Mouse (Mus musculus): ENCODE data around the gene Echdc2. TPM values are rescaled to one million over a fixed set of nuclear protein-coding genes. Genes with fewer than 3 reads are reported as not detected.
A peak's percentile ranks its signal among the peaks of the same experiment; 100 is the strongest.

The Echdc2 gene
- 7.5 and 7.9 TPM in 2 replicates for polyA plus RNA-seq (2014; fragmentation: Nextera tagmentation; extraction: Ambion mirVana)

GRCm38 (mm10) chr4:108165152-108165895 lies at the start of gene Echdc2:
Gene Echdc2, plus strand, starts transcription at chr4:108165437.
- peak; percentile 56; the same call in 1 of the 2 replicates for ATAC-seq (ENCODE audit: low read depth)
- peak within 1 kb of the TSS; percentile 96 for H3K4me2 ChIP-seq (ENCODE audit: low read depth, low read length)
- no peaks in the 10 kb centered on the region for H3K4me1 ChIP-seq (ENCODE audit: control insufficient read depth, insufficient read depth, low read length)
- H3K9ac ChIP-seq (replicated peaks; ENCODE audit: low read depth, low read length): peak within 1 kb of the TSS; percentile 54
- WGBS: 1% methylated on average over 43 of the region's 43 CpGs
- peak within 1 kb of the TSS; percentile 49 for H3K4me3 ChIP-seq (ENCODE audit: low read depth, low read length)
- no peaks in the 10 kb centered on the region for H3K27me3 ChIP-seq (ENCODE audit: control insufficient read depth, insufficient read depth, low read length)
- no peaks in the 10 kb centered on the region for H3K36me3 ChIP-seq (ENCODE audit: control insufficient read depth, insufficient read depth, low read length)
- H3K9me3 ChIP-seq (ENCODE audit: control insufficient read depth, low read length): no peaks in the 10 kb centered on the region
- no peak within 1 kb of the TSS for H3K27ac ChIP-seq (ENCODE audit: low read depth, low read length)

DNA sequence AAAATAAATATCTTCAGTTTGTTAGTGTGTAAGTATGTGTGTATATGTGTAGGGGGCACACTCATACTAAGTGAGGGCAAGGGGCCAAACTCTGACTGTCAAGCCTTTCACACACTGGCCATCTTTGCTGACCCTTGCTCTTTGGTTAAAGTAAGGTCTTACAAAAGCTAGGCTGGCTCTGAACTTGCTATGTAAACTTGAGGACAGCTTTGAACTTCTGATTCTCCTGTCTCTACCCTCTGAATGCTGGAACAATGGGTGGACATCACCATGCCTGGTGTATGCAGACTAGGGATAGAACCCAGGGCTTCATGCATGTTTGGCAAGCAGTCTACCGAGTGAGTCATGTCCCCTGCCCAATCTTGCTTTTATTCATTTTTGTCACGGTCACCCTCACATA lies 48.8 kb upstream of the Echdc2 start:
- H3K27me3 ChIP-seq (ENCODE audit: control insufficient read depth, insufficient read depth, low read length): no peaks in the 10 kb centered on the region
- H3K4me2 ChIP-seq (ENCODE audit: low read depth, low read length): no peak overlapping the region
- H3K9ac ChIP-seq (replicated peaks; ENCODE audit: low read depth, low read length): no peak overlapping the region
- no peaks in the 10 kb centered on the region for H3K4me1 ChIP-seq (ENCODE audit: control insufficient read depth, insufficient read depth, low read length)
- H3K9me3 ChIP-seq (ENCODE audit: control insufficient read depth, low read length): no peaks in the 10 kb centered on the region
- no peak overlapping the region for H3K4me3 ChIP-seq (ENCODE audit: low read depth, low read length)
- no peak for ATAC-seq (ENCODE audit: low read depth)
- H3K27ac ChIP-seq (ENCODE audit: low read depth, low read length): no peak overlapping the region
- no peaks in the 10 kb centered on the region for H3K36me3 ChIP-seq (ENCODE audit: control insufficient read depth, insufficient read depth, low read length)
- WGBS: 88% methylated on average over 2 of the region's 2 CpGs

DNA sequence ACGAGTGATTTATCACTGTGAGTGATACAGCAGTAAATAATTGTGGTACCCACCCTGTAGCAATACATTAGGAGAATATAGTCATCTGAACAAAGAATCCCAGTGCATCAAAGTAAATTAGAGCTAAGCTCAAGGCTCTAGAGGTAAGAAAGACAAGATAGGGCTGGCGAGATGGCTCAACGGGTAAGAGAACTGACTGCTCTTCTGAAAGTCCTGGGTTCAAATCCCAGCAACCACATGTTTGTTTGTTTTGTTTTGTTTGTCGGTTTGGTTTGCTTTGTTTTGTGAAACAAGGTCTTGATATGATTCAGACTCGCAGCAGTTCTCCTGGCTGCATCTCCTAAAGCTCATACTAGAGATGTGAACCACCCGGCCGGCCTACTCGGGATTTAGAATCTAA lies 47.7 kb upstream of the Echdc2 start:
- Histone ChIP-seq H3K4me2 (ENCODE audit: low read depth, low read length) (no peak overlapping the region), H3K9ac (replicated peaks; ENCODE audit: low read depth, low read length) (no peak overlapping the region), H3K36me3 (ENCODE audit: control insufficient read depth, insufficient read depth, low read length) (no peaks in the 10 kb centered on the region), H3K9me3 (ENCODE audit: control insufficient read depth, low read length) (no peaks in the 10 kb centered on the region), H3K4me1 (ENCODE audit: control insufficient read depth, insufficient read depth, low read length) (no peaks in the 10 kb centered on the region), H3K27me3 (ENCODE audit: control insufficient read depth, insufficient read depth, low read length) (no peaks in the 10 kb centered on the region), H3K4me3 (ENCODE audit: low read depth, low read length) (no peak overlapping the region), H3K27ac (ENCODE audit: low read depth, low read length) (no peak overlapping the region)
- 92% methylated on average over 8 of the region's 8 CpGs for WGBS
- ATAC-seq (ENCODE audit: low read depth): no peak

DNA sequence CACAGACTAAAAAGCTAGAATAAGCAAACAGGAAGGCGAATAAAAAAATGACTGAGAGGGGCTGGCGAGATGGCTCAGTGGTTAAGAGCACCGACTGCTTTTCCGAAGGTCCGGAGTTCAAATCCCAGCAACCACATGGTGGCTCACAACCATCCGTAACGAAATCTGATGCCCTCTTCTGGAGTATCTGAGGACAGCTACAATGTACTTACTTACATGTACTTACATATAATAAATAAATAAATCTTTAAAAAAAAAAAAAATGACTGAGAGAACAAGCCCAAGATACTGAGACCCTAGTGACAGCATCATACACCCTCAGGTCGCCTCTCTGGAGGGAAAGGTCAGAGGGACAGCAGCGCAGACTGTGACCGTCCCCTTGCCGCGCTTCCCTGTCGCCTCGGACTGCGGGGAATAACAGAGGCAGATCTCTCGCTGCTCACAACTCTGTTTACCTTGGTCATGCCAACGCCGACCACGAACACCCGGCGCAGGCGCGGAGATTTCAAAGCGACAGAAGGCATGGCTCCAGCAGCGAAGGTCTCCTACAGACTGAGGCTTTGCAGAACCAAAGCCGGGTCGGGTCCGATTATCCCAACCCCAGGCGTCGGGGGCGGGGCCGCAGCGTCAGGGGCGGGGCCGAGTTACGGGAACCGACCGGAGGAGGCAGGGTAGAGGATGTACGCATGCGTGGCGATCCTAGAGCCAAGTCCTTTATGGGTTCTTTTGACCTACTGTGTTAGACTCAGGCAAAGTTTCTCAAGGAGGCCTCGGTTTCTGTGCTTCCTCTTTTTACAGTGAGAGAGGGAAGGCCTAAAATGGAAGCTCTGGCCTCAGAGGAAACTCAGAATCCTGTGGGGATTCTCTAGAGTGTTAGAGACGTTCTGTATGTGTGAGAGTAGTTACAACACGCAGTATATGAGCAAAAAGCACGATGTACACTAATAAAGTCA lies 47.0 kb upstream of the Echdc2 start:
- Histone ChIP-seq H3K27ac (ENCODE audit: low read depth, low read length) (peak overlapping the region; percentile 55; the same call in 1 of the 2 replicates), H3K27me3 (ENCODE audit: control insufficient read depth, insufficient read depth, low read length) (no peaks in the 10 kb centered on the region), H3K9me3 (ENCODE audit: control insufficient read depth, low read length) (no peaks in the 10 kb centered on the region), H3K4me1 (ENCODE audit: control insufficient read depth, insufficient read depth, low read length) (no peaks in the 10 kb centered on the region), H3K4me2 (ENCODE audit: low read depth, low read length) (peak overlapping the region; percentile 49), H3K4me3 (ENCODE audit: low read depth, low read length) (peak overlapping the region; percentile 52), H3K9ac (replicated peaks; ENCODE audit: low read depth, low read length) (peak overlapping the region; percentile 56), H3K36me3 (ENCODE audit: control insufficient read depth, insufficient read depth, low read length) (no peaks in the 10 kb centered on the region)
- WGBS: 12% methylated on average over 43 of the region's 45 CpGs
- ATAC-seq (ENCODE audit: low read depth): peak; percentile 94

DNA sequence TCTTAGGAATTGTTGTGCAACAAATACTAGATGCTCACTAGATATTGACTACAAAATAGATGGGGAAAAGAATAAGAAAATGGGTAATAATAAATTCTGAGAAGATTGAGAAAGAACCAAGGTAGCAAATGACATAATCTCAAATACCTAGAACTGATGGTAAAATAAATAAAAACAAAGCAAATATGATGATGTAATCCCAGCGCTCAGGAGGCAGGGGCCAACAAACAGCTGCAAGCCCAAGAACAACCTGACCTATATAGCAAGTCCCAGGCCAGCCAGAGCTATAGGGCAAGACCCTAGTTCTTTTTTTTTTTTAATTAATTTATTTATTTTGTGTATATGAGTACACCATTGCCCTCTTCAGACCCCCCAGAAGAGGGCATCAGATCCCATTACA lies 41.1 kb upstream of the Echdc2 start:
- WGBS: 90% methylated on average over 1 of the region's 1 CpGs
- H3K36me3 ChIP-seq (ENCODE audit: control insufficient read depth, insufficient read depth, low read length): no peaks in the 10 kb centered on the region
- H3K4me2 ChIP-seq (ENCODE audit: low read depth, low read length): no peak overlapping the region
- H3K27ac ChIP-seq (ENCODE audit: low read depth, low read length): no peak overlapping the region
- H3K4me1 ChIP-seq (ENCODE audit: control insufficient read depth, insufficient read depth, low read length): no peaks in the 10 kb centered on the region
- no peak overlapping the region for H3K4me3 ChIP-seq (ENCODE audit: low read depth, low read length)
- ATAC-seq (ENCODE audit: low read depth): no peak
- no peaks in the 10 kb centered on the region for H3K27me3 ChIP-seq (ENCODE audit: control insufficient read depth, insufficient read depth, low read length)
- no peaks in the 10 kb centered on the region for H3K9me3 ChIP-seq (ENCODE audit: control insufficient read depth, low read length)
- no peak overlapping the region for H3K9ac ChIP-seq (replicated peaks; ENCODE audit: low read depth, low read length)

- 93% methylated on average over 4 of the region's 4 CpGs for WGBS
- Histone ChIP-seq H3K4me1 (ENCODE audit: control insufficient read depth, insufficient read depth, low read length) (no peaks in the 10 kb centered on the region), H3K27me3 (ENCODE audit: control insufficient read depth, insufficient read depth, low read length) (no peaks in the 10 kb centered on the region), H3K9me3 (ENCODE audit: control insufficient read depth, low read length) (no peaks in the 10 kb centered on the region), H3K4me2 (ENCODE audit: low read depth, low read length) (no peak overlapping the region), H3K36me3 (ENCODE audit: control insufficient read depth, insufficient read depth, low read length) (no peaks in the 10 kb centered on the region), H3K27ac (ENCODE audit: low read depth, low read length) (no peak overlapping the region), H3K4me3 (ENCODE audit: low read depth, low read length) (no peak overlapping the region), H3K9ac (replicated peaks; ENCODE audit: low read depth, low read length) (no peak overlapping the region)
- ATAC-seq (ENCODE audit: low read depth): no peak
Observed at GRCm38 (mm10) chr4:108126260-108126659, 39.0 kb upstream of the Echdc2 start.

GRCm38 (mm10) chr4:108127516-108127915 lies 37.7 kb upstream of the Echdc2 start:
- Histone ChIP-seq H3K4me2 (ENCODE audit: low read depth, low read length) (no peak overlapping the region), H3K27me3 (ENCODE audit: control insufficient read depth, insufficient read depth, low read length) (no peaks in the 10 kb centered on the region), H3K4me1 (ENCODE audit: control insufficient read depth, insufficient read depth, low read length) (no peaks in the 10 kb centered on the region), H3K27ac (ENCODE audit: low read depth, low read length) (no peak overlapping the region), H3K4me3 (ENCODE audit: low read depth, low read length) (no peak overlapping the region), H3K36me3 (ENCODE audit: control insufficient read depth, insufficient read depth, low read length) (no peaks in the 10 kb centered on the region), H3K9me3 (ENCODE audit: control insufficient read depth, low read length) (no peaks in the 10 kb centered on the region), H3K9ac (replicated peaks; ENCODE audit: low read depth, low read length) (no peak overlapping the region)
- 92% methylated on average over 5 of the region's 5 CpGs for WGBS
- no peak for ATAC-seq (ENCODE audit: low read depth)

- H3K9me3 ChIP-seq (ENCODE audit: control insufficient read depth, low read length): no peaks in the 10 kb centered on the region
- no peak overlapping the region for H3K4me2 ChIP-seq (ENCODE audit: low read depth, low read length)
- no peak overlapping the region for H3K27ac ChIP-seq (ENCODE audit: low read depth, low read length)
- no peaks in the 10 kb centered on the region for H3K4me1 ChIP-seq (ENCODE audit: control insufficient read depth, insufficient read depth, low read length)
- H3K4me3 ChIP-seq (ENCODE audit: low read depth, low read length): no peak overlapping the region
- no peaks in the 10 kb centered on the region for H3K27me3 ChIP-seq (ENCODE audit: control insufficient read depth, insufficient read depth, low read length)
- 94% methylated on average over 2 of the region's 2 CpGs for WGBS
- no peaks in the 10 kb centered on the region for H3K36me3 ChIP-seq (ENCODE audit: control insufficient read depth, insufficient read depth, low read length)
- no peak for ATAC-seq (ENCODE audit: low read depth)
- no peak overlapping the region for H3K9ac ChIP-seq (replicated peaks; ENCODE audit: low read depth, low read length)
Observed at GRCm38 (mm10) chr4:108128339-108128738, 36.9 kb upstream of the Echdc2 start.

DNA sequence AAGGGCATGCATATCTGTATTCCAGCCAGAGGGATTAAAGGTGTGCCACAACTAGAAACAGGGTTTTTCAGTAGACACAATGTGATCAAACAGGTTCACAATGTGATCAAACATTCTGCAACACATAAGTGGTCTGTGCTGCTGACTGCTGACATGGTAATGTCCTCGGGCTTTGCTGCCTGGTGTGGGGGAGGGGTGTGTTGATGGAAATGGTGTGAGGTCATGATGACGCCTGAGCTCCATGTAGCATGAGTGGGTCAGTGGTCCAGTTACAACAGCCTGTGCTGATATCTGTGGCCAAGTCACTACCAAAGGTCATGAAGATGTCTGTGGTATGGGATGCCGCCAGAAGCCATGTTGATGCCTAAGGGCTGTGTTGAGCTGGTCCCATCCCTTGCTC lies 34.8 kb upstream of the Echdc2 start:
- no peaks in the 10 kb centered on the region for H3K4me1 ChIP-seq (ENCODE audit: control insufficient read depth, insufficient read depth, low read length)
- ATAC-seq (ENCODE audit: low read depth): no peak
- no peak overlapping the region for H3K27ac ChIP-seq (ENCODE audit: low read depth, low read length)
- no peaks in the 10 kb centered on the region for H3K9me3 ChIP-seq (ENCODE audit: control insufficient read depth, low read length)
- 93% methylated on average over 3 of the region's 3 CpGs for WGBS
- no peak overlapping the region for H3K9ac ChIP-seq (replicated peaks; ENCODE audit: low read depth, low read length)
- no peak overlapping the region for H3K4me3 ChIP-seq (ENCODE audit: low read depth, low read length)
- H3K36me3 ChIP-seq (ENCODE audit: control insufficient read depth, insufficient read depth, low read length): no peaks in the 10 kb centered on the region
- no peak overlapping the region for H3K4me2 ChIP-seq (ENCODE audit: low read depth, low read length)
- H3K27me3 ChIP-seq (ENCODE audit: control insufficient read depth, insufficient read depth, low read length): no peaks in the 10 kb centered on the region

Data from neural tube, embryonic 14.5 days (tissue).